Mouse (Mus musculus) brain, embryonic 14.5 days (tissue): Measurements from ENCODE around the gene Cela3a.
"Not testable (repeated sequence)": the region's sequence is repeated elsewhere in the genome, so short reads cannot be mapped to it uniquely, and the experiment has no call there.

Source experiments
- CTCF ChIP-seq: fragments of 200-500 bp; IDR thresholded peaks from 2 replicates; pipeline ENCODE4 v1.5.1; 2012; ENCODE audit warnings: inconsistent platforms, mild to moderate bottlenecking, moderate library complexity, borderline replicate concordance; ENCODE audit not compliant: insufficient read depth, insufficient read length; ENCODE audit errors: extremely low read depth
- POLR2A ChIP-seq: fragments of 200-500 bp; IDR thresholded peaks from 2 replicates; pipeline ENCODE4 v1.6.1; 2012; ENCODE audit warnings: mild to moderate bottlenecking, inconsistent platforms, borderline replicate concordance; ENCODE audit not compliant: poor library complexity, insufficient read depth, insufficient read length, severe bottlenecking; ENCODE audit errors: extremely low read depth

DNA sequence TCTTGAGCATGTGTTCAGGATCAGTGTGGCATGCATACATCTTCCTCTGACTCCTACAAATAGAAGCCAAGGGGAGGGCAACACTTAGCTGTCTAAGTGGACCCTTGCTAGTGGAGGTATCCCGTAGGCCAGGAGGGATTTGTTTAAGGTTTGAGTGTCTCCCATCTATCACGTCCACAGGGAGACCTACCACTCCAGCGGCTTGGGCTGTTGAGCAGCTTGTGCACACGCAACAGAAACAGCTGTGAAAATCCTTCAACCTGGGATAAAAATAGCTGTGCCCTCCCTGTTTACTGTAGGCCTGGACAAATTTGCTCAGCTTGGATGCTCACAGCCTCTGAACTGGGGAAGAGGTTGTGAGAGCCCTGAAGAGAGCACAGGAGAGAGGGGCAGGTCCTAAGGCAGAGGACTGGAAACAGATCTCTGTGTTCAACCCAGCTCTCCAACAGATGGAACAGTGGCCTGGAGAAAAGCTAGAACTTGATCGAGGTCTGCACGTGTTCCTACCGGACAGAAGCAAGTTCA, 2.7 kb upstream of the Cela3a start:
- not testable (repeated sequence) for TF ChIP-seq CTCF, POLR2A
